Mouse (Mus musculus) midbrain, embryonic 10.5 days (tissue): ENCODE results near the gene Slc16a10. TPM values are rescaled to one million over a fixed set of nuclear protein-coding genes. Genes with fewer than 3 reads are reported as not detected.

Source experiments
- polyA plus RNA-seq: library from polyadenylated mRNA; unstranded; fragments of >200 nt; fragmentation: Nextera tagmentation; extraction: Ambion mirVana; gene quantifications from 2 replicates; pipeline ENCODE4 v1.2.1, GENCODE M21; 2016

Slc16a10 gene
- polyA plus RNA-seq, 1 experiment from 2014 or later = 6.4 TPM

Other genes starting within 250 kb of the Slc16a10 start
- gene Mfsd4b4, start 243.0 kb downstream of the Slc16a10 start, polyA plus RNA-seq = 4.5 and 4.6 TPM in 2 replicates
- gene Mfsd4b2, start 215.3 kb downstream of the Slc16a10 start, polyA plus RNA-seq = not detected in 2 replicates
- gene Mfsd4b3, start 182.1 kb downstream of the Slc16a10 start, polyA plus RNA-seq = 0.16 TPM in 2 replicates
- 0.09 TPM in 1 of 2 replicates, not detected in the other for gene Mfsd4b5, start 155.6 kb downstream of the Slc16a10 start, polyA plus RNA-seq
- not detected in 2 replicates for gene Mfsd4b1, start 117.0 kb downstream of the Slc16a10 start, polyA plus RNA-seq
- gene Rpf2, start 104.8 kb upstream of the Slc16a10 start, polyA plus RNA-seq = 83.5 and 91.9 TPM in 2 replicates
- gene Gtf3c6, start 115.8 kb upstream of the Slc16a10 start, polyA plus RNA-seq = 127 and 140 TPM in 2 replicates
- 73.2 and 85.1 TPM in 2 replicates for gene Amd1, start 159.9 kb upstream of the Slc16a10 start, polyA plus RNA-seq
- gene Cdk19, start 197.3 kb upstream of the Slc16a10 start, polyA plus RNA-seq = 4.1 and 6.3 TPM in 2 replicates